Mouse (Mus musculus) lung, postnatal 0 days (tissue): ENCODE measurements around the gene Klhl2.

Experiments used
- CTCF ChIP-seq: IDR thresholded peaks from 2 replicates; pipeline ENCODE4 v1.5.1; 2016; ENCODE audit warnings: antibody characterized with exemption, mild to moderate bottlenecking
- EP300 ChIP-seq: IDR thresholded peaks from 2 replicates; pipeline ENCODE4 v1.6.1; 2016; ENCODE audit warnings: antibody characterized with exemption, mild to moderate bottlenecking, control low read depth

DNA sequence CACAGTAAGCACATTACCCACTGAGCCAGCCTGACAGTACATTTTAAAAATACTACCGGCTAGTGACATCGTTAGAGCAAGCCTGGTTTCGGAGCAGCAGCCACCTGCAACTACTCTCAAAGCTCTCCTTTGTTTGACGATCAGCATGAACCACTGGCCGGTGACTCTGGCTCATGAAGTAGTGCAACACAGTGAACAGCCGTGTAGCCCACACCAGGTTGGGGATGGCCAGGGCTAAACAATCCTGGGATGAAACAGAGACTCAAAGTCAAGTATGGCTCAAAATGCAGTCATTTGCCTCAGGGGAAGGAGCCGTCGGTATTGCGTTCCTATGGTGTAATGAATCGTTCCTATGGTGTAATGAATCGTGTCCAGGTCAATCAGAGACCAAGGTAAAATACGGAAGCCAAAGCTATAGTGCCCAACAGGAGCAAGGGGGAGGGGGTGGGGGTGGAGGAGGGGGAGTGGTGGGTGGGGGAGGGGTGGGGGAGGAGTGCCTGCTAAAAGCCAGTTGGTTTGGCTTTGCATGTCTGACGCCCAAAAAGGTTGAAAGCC is 17.2 kb downstream of the Klhl2 start:
- no peak for TF ChIP-seq EP300
- TF ChIP-seq CTCF = no peak
